Mouse (Mus musculus): ENCODE measurements around the gene Rbms3. TPM values are rescaled to one million over a fixed set of nuclear protein-coding genes. Genes with fewer than 3 reads are reported as not detected.

Rbms3 gene
- polyA plus RNA-seq, 1 experiment from 2014 or later = 68.6 TPM

DNA sequence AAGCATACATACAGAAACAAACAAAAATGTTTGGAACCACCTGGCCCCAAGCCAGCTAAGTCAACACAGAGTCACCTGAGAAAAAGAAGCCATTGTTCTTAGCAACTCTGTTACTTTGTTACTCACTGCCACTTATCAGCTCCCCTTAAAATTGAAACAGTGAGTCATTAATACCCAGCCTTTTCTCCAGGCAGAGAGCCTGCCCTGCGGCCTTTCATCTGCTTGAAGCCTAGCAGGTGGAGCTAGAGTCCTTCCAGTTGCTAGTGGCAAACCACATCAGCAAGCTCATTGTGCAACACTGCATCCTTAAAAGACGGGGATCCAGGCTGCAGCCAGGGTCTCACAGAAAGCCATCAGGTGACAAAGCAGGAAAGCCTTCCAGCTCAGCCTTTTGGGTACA lies 495.7 kb downstream of the Rbms3 start:
- H3K27me3 ChIP-seq (replicated peaks; ENCODE audit: control insufficient read depth, insufficient read depth, low read length) = no peaks in the 10 kb centered on the region
- no peak overlapping the region for H3K4me2 ChIP-seq (ENCODE audit: low read length)
- 51% methylated on average over 2 of the region's 2 CpGs for WGBS
- H3K4me1 ChIP-seq (replicated peaks; ENCODE audit: control insufficient read depth, insufficient read depth, low read length) = peaks cover 8% of the 10 kb centered on the region; the same call in 1 of the 2 replicates
- ATAC-seq (replicated peaks; ENCODE audit: low FRiP score, low TSS enrichment, low read depth) (peak; percentile 81), DNase-seq (ENCODE audit: low spot score) (no peak)
- H3K36me3 ChIP-seq (ENCODE audit: control insufficient read depth, insufficient read depth, low read length) = no peaks in the 10 kb centered on the region
- H3K9ac ChIP-seq (ENCODE audit: low read length) = no peak overlapping the region
- H3K9me3 ChIP-seq (ENCODE audit: control insufficient read depth, low read length) = no peaks in the 10 kb centered on the region
- H3K27ac ChIP-seq (ENCODE audit: low read depth) = no peak overlapping the region; the same call in 1 of the 2 replicates
- no peak overlapping the region for H3K4me3 ChIP-seq (ENCODE audit: low read depth, low read length)

DNA sequence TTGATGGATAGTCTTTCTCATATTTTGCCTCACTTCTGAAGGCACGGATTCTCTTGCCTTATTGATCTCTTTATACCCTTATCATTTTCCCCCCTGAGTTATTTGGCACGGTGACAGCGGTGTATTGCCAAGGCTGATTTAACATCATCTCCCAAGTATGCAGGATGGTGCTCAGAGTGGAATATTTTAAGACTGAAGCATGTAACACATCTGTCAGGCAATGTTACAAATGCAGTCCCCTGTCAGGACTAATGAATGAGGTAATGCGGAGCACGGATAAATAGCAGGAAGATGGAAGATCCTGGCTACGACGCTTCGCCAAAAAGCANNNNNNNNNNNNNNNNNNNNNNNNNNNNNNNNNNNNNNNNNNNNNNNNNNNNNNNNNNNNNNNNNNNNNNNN lies 502.9 kb downstream of the Rbms3 start:
- ATAC-seq (replicated peaks; ENCODE audit: low FRiP score, low TSS enrichment, low read depth) = no peak
- WGBS = 56% methylated on average over 8 of the region's 8 CpGs
- no peaks in the 10 kb centered on the region for H3K9me3 ChIP-seq (ENCODE audit: control insufficient read depth, low read length)

DNA sequence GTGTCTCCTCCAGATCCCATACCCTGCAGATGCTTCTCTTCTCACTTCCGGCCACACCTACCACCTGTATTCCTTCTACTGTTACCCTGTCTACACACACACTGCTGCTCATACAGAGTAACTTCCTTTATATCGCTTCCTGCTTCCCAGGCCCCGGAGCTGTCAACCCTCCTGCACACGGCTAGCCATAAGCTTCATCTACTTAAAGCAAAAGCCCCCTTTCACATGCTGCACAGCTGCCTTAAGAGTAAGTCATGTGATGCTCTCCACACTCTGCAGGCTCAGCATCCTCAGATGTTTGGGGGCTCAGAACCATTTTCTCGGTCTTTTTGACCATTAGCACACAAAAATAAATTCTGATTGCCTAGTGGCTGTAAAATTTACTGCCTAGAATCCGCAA lies 503.9 kb downstream of the Rbms3 start:
- Histone ChIP-seq H3K4me2 (ENCODE audit: low read length) (no peak overlapping the region), H3K9ac (ENCODE audit: low read length) (no peak overlapping the region), H3K9me3 (ENCODE audit: control insufficient read depth, low read length) (no peaks in the 10 kb centered on the region), H3K4me1 (replicated peaks; ENCODE audit: control insufficient read depth, insufficient read depth, low read length) (peaks cover 23% of the 10 kb centered on the region), H3K27ac (ENCODE audit: low read depth) (no peak overlapping the region), H3K27me3 (replicated peaks; ENCODE audit: control insufficient read depth, insufficient read depth, low read length) (no peaks in the 10 kb centered on the region), H3K4me3 (ENCODE audit: low read depth, low read length) (no peak overlapping the region), H3K36me3 (ENCODE audit: control insufficient read depth, insufficient read depth, low read length) (no peaks in the 10 kb centered on the region)
- DNase-seq (ENCODE audit: low spot score) = no peak
- 52% methylated on average over 6 of the region's 6 CpGs for WGBS
- no peak for ATAC-seq (replicated peaks; ENCODE audit: low FRiP score, low TSS enrichment, low read depth)

More for the DNA sequence above, 502.9 kb downstream of the Rbms3 start:
- Histone ChIP-seq H3K9ac (ENCODE audit: low read length) (no peak overlapping the region), H3K4me3 (ENCODE audit: low read depth, low read length) (no peak overlapping the region), H3K27ac (ENCODE audit: low read depth) (peak overlapping the region; percentile 6; the same call in 1 of the 2 replicates), H3K27me3 (replicated peaks; ENCODE audit: control insufficient read depth, insufficient read depth, low read length) (no peaks in the 10 kb centered on the region), H3K36me3 (ENCODE audit: control insufficient read depth, insufficient read depth, low read length) (no peaks in the 10 kb centered on the region), H3K4me2 (ENCODE audit: low read length) (no peak overlapping the region), H3K4me1 (replicated peaks; ENCODE audit: control insufficient read depth, insufficient read depth, low read length) (peaks cover 23% of the 10 kb centered on the region)
- no peak for DNase-seq (ENCODE audit: low spot score)

DNA sequence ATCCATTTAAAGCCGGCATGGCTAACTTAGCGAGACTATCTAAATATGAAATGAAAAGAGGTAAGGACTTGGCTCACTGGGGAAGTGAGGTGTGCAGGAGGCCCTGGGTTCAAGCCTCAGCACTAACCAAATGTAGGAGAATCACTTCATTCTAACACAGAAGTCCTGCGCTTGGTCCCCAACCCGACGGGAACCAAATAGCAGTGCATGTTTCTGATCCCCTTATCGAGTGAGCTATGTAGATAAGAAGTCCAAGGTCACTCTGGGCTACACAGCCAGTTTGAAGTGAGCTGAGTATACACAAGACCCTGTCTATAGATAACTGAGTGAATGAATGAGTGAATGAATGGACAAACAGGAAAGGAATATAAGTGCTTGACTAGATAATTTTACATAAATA lies 508.1 kb downstream of the Rbms3 start:
- H3K4me1 ChIP-seq (replicated peaks; ENCODE audit: control insufficient read depth, insufficient read depth, low read length) = peaks cover 16% of the 10 kb centered on the region; the same call in 1 of the 2 replicates
- no peak overlapping the region for H3K4me2 ChIP-seq (ENCODE audit: low read length)
- H3K27me3 ChIP-seq (replicated peaks; ENCODE audit: control insufficient read depth, insufficient read depth, low read length) = no peaks in the 10 kb centered on the region
- no peaks in the 10 kb centered on the region for H3K9me3 ChIP-seq (ENCODE audit: control insufficient read depth, low read length)
- no peaks in the 10 kb centered on the region for H3K36me3 ChIP-seq (ENCODE audit: control insufficient read depth, insufficient read depth, low read length)
- no peak for DNase-seq (ENCODE audit: low spot score)
- WGBS = 64% methylated on average over 6 of the region's 6 CpGs
- no peak overlapping the region for H3K4me3 ChIP-seq (ENCODE audit: low read depth, low read length)
- no peak overlapping the region for H3K27ac ChIP-seq (ENCODE audit: low read depth)
- H3K9ac ChIP-seq (ENCODE audit: low read length) = no peak overlapping the region
- ATAC-seq (replicated peaks; ENCODE audit: low FRiP score, low TSS enrichment, low read depth) = no peak

DNA sequence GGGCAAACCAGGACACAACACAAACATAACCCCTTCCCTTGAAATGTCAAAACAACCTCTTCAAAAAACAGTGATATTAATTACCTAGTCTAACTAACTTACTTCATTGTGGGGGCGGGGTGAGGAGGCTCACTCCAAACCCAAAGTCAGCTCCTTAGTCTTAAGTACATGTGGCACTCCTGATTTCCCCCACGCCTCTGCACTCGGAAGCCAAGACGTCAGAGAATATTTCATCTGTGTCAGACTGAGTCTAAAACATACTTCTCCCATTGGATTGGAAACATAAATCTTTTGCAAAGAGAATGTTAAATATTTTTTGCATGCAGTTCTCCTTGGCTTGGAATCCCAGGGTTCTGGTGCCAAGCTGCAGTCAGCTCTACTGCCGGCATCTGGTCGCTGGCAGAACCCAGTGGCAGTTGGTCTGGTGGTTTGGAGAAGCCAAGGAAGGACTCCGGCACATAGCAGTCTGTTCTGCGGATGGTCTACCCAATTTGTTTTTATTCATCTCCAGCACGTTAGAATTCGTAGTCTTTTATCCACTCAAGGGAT lies 512.5 kb downstream of the Rbms3 start:
- Histone ChIP-seq H3K9me3 (ENCODE audit: control insufficient read depth, low read length) (no peaks in the 10 kb centered on the region), H3K4me1 (replicated peaks; ENCODE audit: control insufficient read depth, insufficient read depth, low read length) (peaks cover 14% of the 10 kb centered on the region; the same call in 1 of the 2 replicates), H3K4me3 (ENCODE audit: low read depth, low read length) (no peak overlapping the region), H3K4me2 (ENCODE audit: low read length) (no peak overlapping the region), H3K9ac (ENCODE audit: low read length) (no peak overlapping the region), H3K27ac (ENCODE audit: low read depth) (no peak overlapping the region), H3K27me3 (replicated peaks; ENCODE audit: control insufficient read depth, insufficient read depth, low read length) (no peaks in the 10 kb centered on the region), H3K36me3 (ENCODE audit: control insufficient read depth, insufficient read depth, low read length) (no peaks in the 10 kb centered on the region)
- WGBS = 65% methylated on average over 10 of the region's 10 CpGs
- ATAC-seq (replicated peaks; ENCODE audit: low FRiP score, low TSS enrichment, low read depth) (no peak), DNase-seq (ENCODE audit: low spot score) (no peak)

DNA sequence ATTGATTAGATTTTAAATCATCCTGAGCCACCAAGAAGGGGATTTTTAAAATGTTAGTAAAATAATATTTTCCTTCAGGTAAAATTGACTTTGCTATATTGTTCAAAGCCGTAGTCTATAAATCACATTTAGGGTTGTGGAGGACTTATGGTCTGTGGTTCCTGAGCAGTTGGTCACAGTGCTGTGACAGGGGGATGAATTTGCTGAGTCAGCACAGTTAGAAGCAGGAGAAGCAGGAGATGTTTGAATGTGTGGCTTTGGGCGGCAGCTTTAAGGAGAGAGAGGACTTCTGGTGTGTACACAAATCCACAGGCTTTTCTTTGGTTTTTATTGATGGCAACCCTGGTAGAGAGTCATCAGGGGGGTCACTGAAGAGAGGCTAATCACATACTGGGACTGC lies 514.1 kb downstream of the Rbms3 start:
- DNase-seq (ENCODE audit: low spot score) (no peak), ATAC-seq (replicated peaks; ENCODE audit: low FRiP score, low TSS enrichment, low read depth) (no peak)
- no peak overlapping the region for H3K4me2 ChIP-seq (ENCODE audit: low read length)
- H3K9ac ChIP-seq (ENCODE audit: low read length) = no peak overlapping the region
- 75% methylated on average over 2 of the region's 2 CpGs for WGBS
- H3K27me3 ChIP-seq (replicated peaks; ENCODE audit: control insufficient read depth, insufficient read depth, low read length) = no peaks in the 10 kb centered on the region
- no peak overlapping the region for H3K4me3 ChIP-seq (ENCODE audit: low read depth, low read length)
- no peaks in the 10 kb centered on the region for H3K9me3 ChIP-seq (ENCODE audit: control insufficient read depth, low read length)
- no peak overlapping the region for H3K27ac ChIP-seq (ENCODE audit: low read depth)
- H3K4me1 ChIP-seq (replicated peaks; ENCODE audit: control insufficient read depth, insufficient read depth, low read length) = peaks cover 14% of the 10 kb centered on the region; the same call in 1 of the 2 replicates
- no peaks in the 10 kb centered on the region for H3K36me3 ChIP-seq (ENCODE audit: control insufficient read depth, insufficient read depth, low read length)

DNA sequence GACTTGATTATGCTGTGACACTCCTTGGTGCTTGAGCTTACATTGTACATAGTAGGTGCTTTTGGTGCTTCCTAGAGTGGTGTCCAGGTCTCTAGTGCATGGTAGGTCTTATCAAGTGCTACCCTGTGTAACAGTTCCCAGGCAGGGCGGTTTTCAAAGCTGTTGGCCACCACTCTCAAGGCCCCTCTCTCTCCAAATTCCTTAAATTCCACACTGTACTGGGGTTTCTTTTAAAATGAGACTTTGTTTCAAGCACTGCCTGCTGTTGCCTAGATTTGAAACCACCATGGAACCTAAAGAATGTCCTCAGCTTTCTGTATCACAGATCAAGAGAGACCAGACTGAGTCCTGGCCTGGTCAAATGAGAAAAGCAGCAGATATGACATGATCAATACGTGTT lies 516.1 kb downstream of the Rbms3 start:
- Histone ChIP-seq H3K36me3 (ENCODE audit: control insufficient read depth, insufficient read depth, low read length) (peaks cover 11% of the 10 kb centered on the region; the same call in 1 of the 2 replicates), H3K9ac (ENCODE audit: low read length) (no peak overlapping the region), H3K9me3 (ENCODE audit: control insufficient read depth, low read length) (no peaks in the 10 kb centered on the region), H3K4me1 (replicated peaks; ENCODE audit: control insufficient read depth, insufficient read depth, low read length) (peaks cover 14% of the 10 kb centered on the region; the same call in 1 of the 2 replicates), H3K27ac (ENCODE audit: low read depth) (no peak overlapping the region), H3K27me3 (replicated peaks; ENCODE audit: control insufficient read depth, insufficient read depth, low read length) (no peaks in the 10 kb centered on the region), H3K4me2 (ENCODE audit: low read length) (no peak overlapping the region), H3K4me3 (ENCODE audit: low read depth, low read length) (no peak overlapping the region)
- no peak for ATAC-seq (replicated peaks; ENCODE audit: low FRiP score, low TSS enrichment, low read depth)
- DNase-seq (ENCODE audit: low spot score) = no peak
- 56% methylated on average over 2 of the region's 2 CpGs for WGBS

DNA sequence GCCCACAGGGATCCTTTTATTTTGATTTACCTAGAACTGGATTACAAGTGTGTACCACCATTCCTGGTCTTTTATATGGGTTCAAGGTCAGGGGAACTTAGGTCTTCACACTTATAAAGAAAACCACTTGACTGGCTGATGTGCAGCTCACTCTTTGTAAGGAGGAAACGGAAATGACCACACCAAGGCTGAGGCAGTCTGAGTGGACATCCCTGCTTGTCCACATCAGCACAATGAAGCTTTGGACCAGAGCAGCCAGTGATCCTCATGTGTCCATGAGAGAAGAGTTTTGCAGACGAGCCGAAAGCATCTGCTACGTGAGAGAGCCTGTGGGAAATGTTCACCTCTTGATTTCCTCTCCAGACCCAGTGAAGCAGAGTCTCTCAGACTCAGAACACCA lies 521.8 kb downstream of the Rbms3 start:
- Histone ChIP-seq H3K9me3 (ENCODE audit: control insufficient read depth, low read length) (no peaks in the 10 kb centered on the region), H3K36me3 (ENCODE audit: control insufficient read depth, insufficient read depth, low read length) (peaks cover 14% of the 10 kb centered on the region; the same call in 1 of the 2 replicates), H3K4me3 (ENCODE audit: low read depth, low read length) (no peak overlapping the region), H3K4me1 (replicated peaks; ENCODE audit: control insufficient read depth, insufficient read depth, low read length) (no peaks in the 10 kb centered on the region), H3K9ac (ENCODE audit: low read length) (no peak overlapping the region), H3K4me2 (ENCODE audit: low read length) (no peak overlapping the region), H3K27me3 (replicated peaks; ENCODE audit: control insufficient read depth, insufficient read depth, low read length) (no peaks in the 10 kb centered on the region), H3K27ac (ENCODE audit: low read depth) (no peak overlapping the region)
- DNase-seq (ENCODE audit: low spot score) (no peak), ATAC-seq (replicated peaks; ENCODE audit: low FRiP score, low TSS enrichment, low read depth) (no peak)
- WGBS = 91% methylated on average over 4 of the region's 4 CpGs

DNA sequence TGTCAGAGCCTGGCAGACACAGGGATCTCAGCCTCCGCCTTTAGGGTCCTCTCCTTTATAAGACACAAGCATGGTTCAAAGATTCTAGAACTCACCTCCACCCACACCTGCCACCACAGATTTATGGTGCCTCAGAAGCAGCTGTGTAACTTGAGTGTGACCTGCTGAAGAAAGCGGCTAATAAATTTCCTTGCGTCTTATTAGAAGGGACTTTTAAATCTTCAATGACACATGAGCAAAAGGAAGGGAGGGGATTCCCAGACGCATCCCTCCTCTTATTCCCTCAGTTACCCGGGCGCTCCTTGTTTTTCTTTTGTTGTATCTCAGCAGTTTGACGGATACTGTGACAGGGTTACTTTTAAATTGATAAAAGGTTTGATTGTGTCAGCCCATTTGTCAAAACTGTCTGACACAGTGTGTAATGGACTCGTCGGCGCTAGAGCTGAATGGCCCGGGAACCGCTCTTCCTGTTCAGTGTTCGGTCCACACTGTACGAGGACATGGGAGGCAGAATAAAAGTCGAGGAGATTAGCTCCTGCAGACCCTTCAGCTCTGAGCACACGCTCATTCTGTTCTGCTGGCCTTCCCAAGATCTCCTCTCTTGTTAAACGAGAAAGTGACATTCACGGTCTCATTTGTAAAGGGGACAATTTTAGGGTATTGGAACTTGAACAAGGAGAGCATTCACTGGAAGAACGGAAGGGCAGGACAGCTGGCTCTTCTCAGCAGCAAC lies 527.3 kb downstream of the Rbms3 start:
- Histone ChIP-seq H3K27ac (ENCODE audit: low read depth) (no peak overlapping the region), H3K4me3 (ENCODE audit: low read depth, low read length) (no peak overlapping the region), H3K9ac (ENCODE audit: low read length) (no peak overlapping the region), H3K4me2 (ENCODE audit: low read length) (no peak overlapping the region), H3K36me3 (ENCODE audit: control insufficient read depth, insufficient read depth, low read length) (no peaks in the 10 kb centered on the region), H3K27me3 (replicated peaks; ENCODE audit: control insufficient read depth, insufficient read depth, low read length) (no peaks in the 10 kb centered on the region), H3K9me3 (ENCODE audit: control insufficient read depth, low read length) (no peaks in the 10 kb centered on the region), H3K4me1 (replicated peaks; ENCODE audit: control insufficient read depth, insufficient read depth, low read length) (no peaks in the 10 kb centered on the region)
- DNase-seq (ENCODE audit: low spot score) (no peak), ATAC-seq (replicated peaks; ENCODE audit: low FRiP score, low TSS enrichment, low read depth) (no peak)
- WGBS = 57% methylated on average over 19 of the region's 19 CpGs

All from intestine, embryonic 14.5 days (tissue).